Mouse (Mus musculus) kidney, adult 9 months (tissue): ENCODE results near the gene Pid1.

Source experiments
- DNase-seq: peaks from one replicate; pipeline ENCODE4 v3.0.0; 2022

Gene Pid1

DNA sequence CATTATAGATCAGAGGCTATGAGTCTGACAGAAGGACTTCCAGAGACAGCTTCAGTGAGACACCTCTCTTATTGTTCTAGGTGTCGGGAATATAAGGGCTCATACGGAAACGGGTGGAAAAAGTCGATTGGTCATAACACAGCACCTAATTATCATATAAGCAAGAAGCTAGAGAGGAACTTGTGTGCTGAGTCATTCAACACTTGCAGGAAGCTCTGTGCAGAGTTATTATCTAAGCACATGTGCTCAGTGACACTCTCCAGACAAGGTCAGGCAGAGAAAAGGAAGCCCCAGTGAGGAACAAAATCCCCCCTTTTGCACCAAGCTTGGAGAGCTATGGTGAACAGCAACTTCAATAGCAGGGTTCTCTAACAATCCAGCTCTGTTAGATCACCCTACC is 361.4 kb downstream of the Pid1 start:
- no peak for DNase-seq
